Mouse (Mus musculus) thymus, adult 2 months (tissue): ENCODE data around the gene Fgd4.

Experiments used
- CTCF ChIP-seq: fragments of 200-500 bp; IDR thresholded peaks from 2 replicates; pipeline ENCODE4 v1.5.1; 2012; ENCODE audit warnings: mild to moderate bottlenecking, control low read depth, low read length, moderate library complexity, borderline replicate concordance; ENCODE audit not compliant: control insufficient read depth, poor library complexity, insufficient read depth; ENCODE audit errors: extremely low read depth
- POLR2A ChIP-seq: fragments of 200-500 bp; IDR thresholded peaks from 2 replicates; pipeline ENCODE4 v1.6.1; 2012; ENCODE audit warnings: mild to moderate bottlenecking, low read length, control low read depth, moderate library complexity; ENCODE audit not compliant: control insufficient read depth, poor library complexity, insufficient read depth; ENCODE audit errors: extremely low read depth

DNA sequence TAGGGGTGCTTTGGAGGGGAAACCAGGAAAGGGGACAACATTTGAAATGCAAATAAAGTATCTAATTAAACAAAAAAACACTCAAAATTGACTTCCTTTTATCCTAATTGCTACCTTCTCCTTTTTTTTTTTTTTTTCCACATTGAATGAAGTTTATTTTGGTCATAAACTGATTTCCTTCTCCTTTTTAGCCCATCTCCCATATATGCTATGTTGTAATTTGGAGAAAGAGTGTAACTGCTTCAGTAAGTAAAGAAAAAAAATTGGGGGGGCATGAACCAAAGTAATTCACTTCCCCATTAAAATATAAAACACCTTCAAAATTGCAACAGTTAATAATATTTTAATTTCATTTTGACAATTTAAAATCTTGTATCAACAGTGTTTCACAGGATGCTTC lies 25.8 kb downstream of the Fgd4 start:
- TF ChIP-seq CTCF = no peak
- TF ChIP-seq POLR2A = no peak
